Mouse (Mus musculus) limb, embryonic 14.5 days (tissue): Measurements from ENCODE around the gene Etfdh. TPM values are rescaled to one million over a fixed set of nuclear protein-coding genes. Genes with fewer than 3 reads are reported as not detected.

Experiments used
- ATAC-seq: fragments of 200-750 bp; cut with Nextera tagmentation; 2 replicates; pipeline ENCODE4 v1.8.0; 2017; ENCODE audit warnings: low read depth, moderate number of reproducible peaks, moderate TSS enrichment; ENCODE audit not compliant: low FRiP score
- DNase-seq: peaks from one replicate; pipeline ENCODE4 v3.0.0-alpha.2; 2015; ENCODE audit warnings: low spot score
- H3K27ac ChIP-seq: fragments of 300-500 bp; sonication (generic); replicated peaks from 2 replicates; pipeline ENCODE4 v1.5.1; 2014; ENCODE audit warnings: low read depth, mild to moderate bottlenecking, low read length, moderate library complexity, mixed read lengths
- H3K27me3 ChIP-seq: fragments of 300-500 bp; sonication (generic); 2 replicates; pipeline ENCODE4 v1.6.1; 2014; ENCODE audit warnings: low read length, mixed read lengths; ENCODE audit not compliant: control insufficient read depth, insufficient read depth
- H3K36me3 ChIP-seq: fragments of 300-500 bp; sonication (generic); 2 replicates; pipeline ENCODE4 v1.6.1; 2014; ENCODE audit warnings: mild to moderate bottlenecking, low read length, moderate library complexity, mixed read lengths; ENCODE audit not compliant: control insufficient read depth, insufficient read depth
- H3K4me1 ChIP-seq: fragments of 300-500 bp; sonication (generic); 2 replicates; pipeline ENCODE4 v1.6.1; 2014; ENCODE audit warnings: antibody characterized with exemption, low read length, mixed read lengths; ENCODE audit not compliant: control insufficient read depth, insufficient read depth
- H3K4me2 ChIP-seq: fragments of 300-500 bp; sonication (generic); replicated peaks from 2 replicates; pipeline ENCODE4 v1.6.1; 2014; ENCODE audit warnings: low read depth, mild to moderate bottlenecking, low read length, moderate library complexity; ENCODE audit not compliant: severe bottlenecking
- H3K4me3 ChIP-seq: fragments of 300-500 bp; sonication (generic); replicated peaks from 2 replicates; pipeline ENCODE4 v1.5.1; 2014; ENCODE audit warnings: low read length
- H3K9ac ChIP-seq: fragments of 300-500 bp; sonication (generic); 2 replicates; pipeline ENCODE4 v1.6.1; 2014; ENCODE audit warnings: mild to moderate bottlenecking, low read depth, low read length, moderate library complexity; ENCODE audit not compliant: severe bottlenecking
- H3K9me3 ChIP-seq: fragments of 300-500 bp; sonication (generic); 2 replicates; pipeline ENCODE4 v1.6.1; 2016; ENCODE audit warnings: low read length; ENCODE audit not compliant: control insufficient read depth
- POLR2A ChIP-seq: fragments of 200-500 bp; IDR thresholded peaks from 2 replicates; pipeline ENCODE4 v1.8.0; 2012; ENCODE audit warnings: inconsistent platforms, mild to moderate bottlenecking, moderate library complexity, borderline replicate concordance; ENCODE audit not compliant: insufficient read depth, insufficient read length; ENCODE audit errors: extremely low read depth
- WGBS: fragments of 180-500 bp; shearing (Covaris S2); extraction: QIAGEN DNeasy Blood & Tissue Kit; methylation state at CpG from one replicate; pipeline ENCODE4 v1.1.7; 2014; 5-methylcytosine and 5-hydroxymethylcytosine counted together
- polyA plus RNA-seq, 2 experiments: library from polyadenylated mRNA; depleted of rRNA in 1 of 2; stranded (reverse) in 1 of 2; unstranded in 1 of 2; fragments of >200 nt; fragmentation: Nextera tagmentation in 1 of 2; extraction: Ambion mirVana in 1 of 2; gene quantifications; 2 replicates each; pipeline versions ENCODE4 v1.2.1 to v1.2.3; 2012 to 2014

The Etfdh gene
- polyA plus RNA-seq, 2 experiments: 37.5 to 54.1 TPM

DNA sequence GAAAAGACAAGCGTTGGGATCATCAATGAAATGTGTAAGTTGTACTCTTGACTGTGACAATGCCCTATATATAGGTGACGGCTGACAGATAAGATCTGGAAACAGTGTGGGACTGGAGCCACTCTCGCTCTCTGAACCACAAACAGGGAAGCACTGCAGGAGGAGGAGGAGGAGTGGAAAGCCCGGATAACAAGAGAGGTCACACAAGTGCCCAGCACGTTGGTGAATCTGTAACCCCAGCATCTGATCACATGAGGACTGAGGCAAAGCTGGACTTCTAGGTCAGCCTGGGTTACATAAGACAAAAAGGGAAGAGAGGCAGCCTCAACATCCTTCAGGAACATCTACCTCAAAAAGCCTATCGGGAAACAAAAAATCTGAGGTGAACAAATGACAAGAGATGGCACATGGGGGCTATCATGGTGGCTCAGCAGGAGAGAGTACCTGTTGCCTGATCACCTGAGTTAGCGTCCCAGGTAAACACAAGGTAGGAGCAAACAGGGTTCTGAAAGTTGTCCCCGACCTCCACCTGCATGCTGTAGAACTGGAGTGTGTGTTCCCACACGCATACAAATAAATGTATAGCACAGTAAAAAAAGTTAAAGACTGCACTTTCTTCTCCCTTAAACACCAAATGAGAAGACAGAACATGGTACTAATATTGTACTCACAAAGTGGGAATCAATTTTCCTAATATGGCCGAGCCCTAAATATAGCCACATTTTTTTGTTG is 64.3 kb downstream of the Etfdh start:
- WGBS: 89% methylated on average over 10 of the region's 10 CpGs
- Histone ChIP-seq H3K27ac (no peak overlapping the region), H3K36me3 (no peaks in the 10 kb centered on the region)

DNA sequence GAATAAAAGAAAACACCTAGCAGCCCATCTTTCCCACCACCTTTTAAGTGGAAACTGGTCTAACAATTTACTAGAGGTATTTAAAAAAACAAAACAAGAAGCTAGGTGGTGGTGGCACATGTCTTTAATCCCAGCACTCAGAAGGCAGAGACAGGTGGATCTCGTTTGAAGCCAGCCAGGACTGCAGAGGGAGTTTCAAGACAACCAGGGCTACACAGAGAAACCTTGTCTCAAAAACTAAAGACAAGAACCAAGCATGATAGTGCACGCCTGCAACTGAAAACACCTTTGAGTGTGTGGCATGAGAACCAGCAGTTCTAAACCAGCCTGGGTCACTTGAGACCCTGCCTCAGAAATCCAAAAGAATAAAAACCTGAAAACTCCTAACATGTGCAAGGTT is 65.8 kb downstream of the Etfdh start:
- no peak for DNase-seq
- H3K27ac ChIP-seq: no peak overlapping the region
- ATAC-seq: no peak
- no peaks in the 10 kb centered on the region for H3K36me3 ChIP-seq
- H3K4me2 ChIP-seq: no peak overlapping the region
- H3K9ac ChIP-seq: no peak overlapping the region
- H3K9me3 ChIP-seq: no peaks in the 10 kb centered on the region
- WGBS: 66% methylated on average over 2 of the region's 2 CpGs
- no peak overlapping the region for H3K4me3 ChIP-seq
- peaks cover 10% of the 10 kb centered on the region for H3K4me1 ChIP-seq
- no peak for TF ChIP-seq POLR2A
- H3K27me3 ChIP-seq: no peaks in the 10 kb centered on the region

More for the DNA sequence above, 64.3 kb downstream of the Etfdh start:
- H3K27me3 ChIP-seq: no peaks in the 10 kb centered on the region
- no peak for TF ChIP-seq POLR2A
- peaks cover 6% of the 10 kb centered on the region; the same call in 1 of the 2 replicates for H3K4me1 ChIP-seq
- H3K9ac ChIP-seq: no peak overlapping the region
- ATAC-seq (no peak), DNase-seq (no peak)
- no peaks in the 10 kb centered on the region for H3K9me3 ChIP-seq
- H3K4me3 ChIP-seq: no peak overlapping the region
- no peak overlapping the region for H3K4me2 ChIP-seq

DNA sequence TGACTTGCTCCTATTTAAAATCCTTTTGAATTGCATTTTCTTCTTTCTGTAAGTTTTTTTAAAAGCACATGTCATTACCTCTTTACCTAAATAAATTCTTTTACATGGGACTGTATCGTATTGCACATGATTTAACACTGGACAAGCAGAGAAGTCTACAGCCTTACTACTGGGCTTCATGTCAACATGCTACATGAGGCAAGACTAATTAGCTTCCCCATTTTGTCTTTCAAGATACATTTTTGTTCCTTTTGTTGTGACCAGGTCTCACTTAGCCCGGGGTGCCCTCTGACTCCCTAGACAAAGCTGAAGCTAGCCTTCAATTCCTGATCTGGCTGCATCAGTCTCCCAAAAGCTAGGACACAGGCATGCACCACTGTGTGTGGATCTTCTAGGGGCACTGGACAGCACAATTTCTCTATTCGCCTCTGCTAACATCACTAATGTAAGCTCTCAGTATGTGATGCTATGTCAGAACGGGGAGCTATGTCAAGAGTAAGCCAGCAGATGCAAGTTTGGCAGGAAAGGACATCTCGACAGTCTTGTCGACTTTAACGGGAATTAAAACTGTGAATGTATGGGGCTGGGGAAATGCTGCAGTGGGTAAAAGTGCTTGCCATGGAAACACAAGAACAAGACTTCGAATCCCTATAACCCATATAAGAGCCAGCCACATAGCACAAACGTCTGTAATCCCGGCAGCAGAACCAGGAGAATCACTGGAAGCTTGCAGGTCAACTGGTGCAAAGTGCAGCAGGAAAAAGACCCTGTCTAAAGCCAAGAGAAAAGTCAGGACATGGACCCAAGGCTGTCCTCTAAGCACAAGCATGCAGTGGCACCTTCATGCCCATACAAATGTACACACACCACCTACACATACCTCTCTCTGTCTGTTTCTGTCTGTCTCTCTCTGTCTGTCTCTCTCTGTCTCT is 67.2 kb downstream of the Etfdh start:
- no peaks in the 10 kb centered on the region for H3K36me3 ChIP-seq
- no peak overlapping the region for H3K9ac ChIP-seq
- 87% methylated on average over 10 of the region's 10 CpGs for WGBS
- no peak overlapping the region for H3K27ac ChIP-seq
- no peaks in the 10 kb centered on the region for H3K9me3 ChIP-seq
- no peak overlapping the region for H3K4me2 ChIP-seq
- peaks cover 10% of the 10 kb centered on the region for H3K4me1 ChIP-seq
- ATAC-seq: no peak
- H3K27me3 ChIP-seq: no peaks in the 10 kb centered on the region
- TF ChIP-seq POLR2A: no peak
- DNase-seq: no peak
- H3K4me3 ChIP-seq: no peak overlapping the region

GRCm38 (mm10) chr3:79560555-79560954 is 68.7 kb downstream of the Etfdh start:
- no peak for DNase-seq
- 97% methylated on average over 6 of the region's 6 CpGs for WGBS
- Histone ChIP-seq H3K36me3 (no peaks in the 10 kb centered on the region), H3K27me3 (no peaks in the 10 kb centered on the region), H3K4me1 (peaks cover 4% of the 10 kb centered on the region; the same call in 1 of the 2 replicates), H3K9ac (no peak overlapping the region), H3K4me2 (no peak overlapping the region), H3K9me3 (no peaks in the 10 kb centered on the region), H3K4me3 (no peak overlapping the region), H3K27ac (no peak overlapping the region)
- TF ChIP-seq POLR2A: no peak
- no peak for ATAC-seq

DNA sequence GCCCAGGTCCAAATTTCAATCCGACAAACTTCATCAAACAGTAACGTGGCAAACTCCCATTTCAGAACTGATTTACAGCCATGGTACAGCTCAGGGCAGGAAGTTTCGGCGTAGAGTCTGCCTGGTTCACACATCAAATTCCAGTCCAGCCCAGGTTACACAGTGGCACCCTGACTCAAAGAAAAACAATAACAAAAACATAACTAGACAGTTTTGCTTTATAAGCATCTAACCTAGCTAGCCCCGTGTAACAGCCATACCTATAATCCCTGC is 69.6 kb downstream of the Etfdh start:
- no peaks in the 10 kb centered on the region for H3K36me3 ChIP-seq
- no peaks in the 10 kb centered on the region for H3K9me3 ChIP-seq
- H3K9ac ChIP-seq: no peak overlapping the region
- H3K4me1 ChIP-seq: peaks cover 4% of the 10 kb centered on the region; the same call in 1 of the 2 replicates
- no peak for TF ChIP-seq POLR2A
- WGBS: 72% methylated on average over 5 of the region's 5 CpGs
- H3K4me2 ChIP-seq: no peak overlapping the region
- no peak for ATAC-seq
- no peaks in the 10 kb centered on the region for H3K27me3 ChIP-seq
- no peak overlapping the region for H3K4me3 ChIP-seq
- DNase-seq: no peak
- 0 out of 2 replicates have a peak overlapping the region, but pooled peaks have one; percentile 26 for H3K27ac ChIP-seq
